Comparison of ENCODE assay signal across 17 mouse cellular contexts in genomic region chr17:88165811-88166210, GRCm38 (mm10).
"Had no signal": no experiment of that assay in that cellular context is flagged by ENCODE, and none has a peak within 500 bp of the region (broad histone marks: within the 10 kb centered on the region; RNA-seq: fewer than 3 reads in every experiment).

No protein-coding gene starts in this region.

- DNase-seq: kidney, adult 2 months; left cerebral cortex, postnatal 4 days; liver, postnatal 0 days; lung, postnatal 14 days; lung, postnatal 4 days; midbrain, embryonic 14.5 days; thymus, adult 2 months; thymus, postnatal 14 days; thymus, postnatal 4 days had no signal

- H3K27me3 ChIP-seq: limb, embryonic 12.5 days; limb, embryonic 15.5 days; lung, embryonic 15.5 days had no signal

- H3K36me3 ChIP-seq: limb, embryonic 12.5 days; limb, embryonic 15.5 days; lung, embryonic 15.5 days had no signal

- H3K27ac ChIP-seq: kidney, postnatal 0 days; limb, embryonic 15.5 days; liver, embryonic 14.5 days; lung, embryonic 15.5 days; stomach, postnatal 0 days had no signal

- H3K4me1 ChIP-seq: lung, embryonic 15.5 days had no signal

- H3K4me2 ChIP-seq: limb, embryonic 12.5 days; limb, embryonic 15.5 days; liver, embryonic 11.5 days; lung, embryonic 15.5 days; midbrain, embryonic 11.5 days had no signal

- H3K9me3 ChIP-seq: limb, embryonic 12.5 days; limb, embryonic 15.5 days; lung, embryonic 15.5 days had no signal

- ATAC-seq: liver, postnatal 0 days had no signal

- H3K4me3 ChIP-seq: limb, embryonic 12.5 days; limb, embryonic 15.5 days; lung, embryonic 15.5 days had no signal

- H3K9ac ChIP-seq: limb, embryonic 12.5 days; limb, embryonic 15.5 days; liver, embryonic 14.5 days; liver, postnatal 0 days; lung, embryonic 15.5 days had no signal
